Mouse (Mus musculus) midbrain, postnatal 0 days (tissue): Measurements from ENCODE around the gene Pwp2. TPM values are rescaled to one million over a fixed set of nuclear protein-coding genes. Genes with fewer than 3 reads are reported as not detected.

Experiments used
- ATAC-seq: fragments of 200-750 bp; cut with Nextera tagmentation; 2 replicates; pipeline ENCODE4 v1.8.0; 2017; ENCODE audit warnings: moderate number of reproducible peaks, mild to moderate bottlenecking, moderate TSS enrichment, moderate library complexity; ENCODE audit not compliant: low FRiP score
- DNase-seq: peaks from one replicate; pipeline ENCODE4 v3.0.0-alpha.2; 2015; ENCODE audit warnings: low spot score
- H3K27ac ChIP-seq: fragments of 300-500 bp; sonication (generic); 2 replicates; pipeline ENCODE4 v1.5.1; 2014; ENCODE audit warnings: low read depth, mild to moderate bottlenecking, low read length, mixed read lengths
- H3K27me3 ChIP-seq: fragments of 300-500 bp; sonication (generic); 2 replicates; pipeline ENCODE4 v1.6.1; 2014; ENCODE audit warnings: low read length, control low read depth, mixed read lengths; ENCODE audit not compliant: insufficient read depth
- H3K36me3 ChIP-seq: fragments of 300-500 bp; sonication (generic); 2 replicates; pipeline ENCODE4 v1.6.1; 2014; ENCODE audit warnings: low read length, control low read depth, mixed read lengths; ENCODE audit not compliant: insufficient read depth
- H3K4me1 ChIP-seq: fragments of 300-500 bp; sonication (generic); 2 replicates; pipeline ENCODE4 v1.6.1; 2014; ENCODE audit warnings: mild to moderate bottlenecking, control low read depth, antibody characterized with exemption, low read length, mixed read lengths; ENCODE audit not compliant: insufficient read depth
- H3K4me2 ChIP-seq: fragments of 300-500 bp; sonication (generic); 2 replicates; pipeline ENCODE4 v1.6.1; 2014; ENCODE audit warnings: low read depth, mild to moderate bottlenecking, low read length, mixed read lengths; ENCODE audit not compliant: poor library complexity, severe bottlenecking
- H3K4me3 ChIP-seq: fragments of 300-500 bp; sonication (generic); 2 replicates; pipeline ENCODE4 v1.5.1; 2014; ENCODE audit warnings: low read depth, mild to moderate bottlenecking, low read length, moderate library complexity
- H3K9ac ChIP-seq: fragments of 300-500 bp; sonication (generic); replicated peaks from 2 replicates; pipeline ENCODE4 v1.6.1; 2014; ENCODE audit warnings: mild to moderate bottlenecking, low read length, moderate library complexity, mixed read lengths; ENCODE audit not compliant: poor library complexity, severe bottlenecking
- H3K9me3 ChIP-seq: fragments of 300-500 bp; sonication (generic); 2 replicates; pipeline ENCODE4 v1.6.1; 2016; ENCODE audit warnings: low read length, control low read depth
- CTCF ChIP-seq: IDR thresholded peaks from 2 replicates; pipeline ENCODE4 v1.5.1; 2016; ENCODE audit warnings: antibody characterized with exemption, mild to moderate bottlenecking
- WGBS: fragments of 180-500 bp; shearing (Covaris S2); extraction: QIAGEN DNeasy Blood & Tissue Kit; methylation state at CpG from one replicate; pipeline ENCODE4 v1.1.7; 2014; 5-methylcytosine and 5-hydroxymethylcytosine counted together
- polyA plus RNA-seq: library from polyadenylated mRNA; unstranded; fragments of >200 nt; fragmentation: Nextera tagmentation; extraction: Ambion mirVana; gene quantifications from 2 replicates; pipeline ENCODE4 v1.2.1, GENCODE M21; 2015
- total RNA-seq: library from RNA; depleted of rRNA; stranded (reverse); fragments of >200 nt; gene quantifications from 2 replicates; pipeline ENCODE4 v1.2.3, GENCODE M21; 2014

Gene Pwp2
- total and polyA plus RNA-seq, 2 experiments from 2014 or later, result 13.4 to 24.5 TPM

- ATAC-seq, result no peak
- 88% methylated on average over 8 of the region's 8 CpGs for WGBS
- peaks cover 22% of the 10 kb centered on the region for H3K36me3 ChIP-seq
- H3K9ac ChIP-seq, result no peak overlapping the region
- H3K9me3 ChIP-seq, result no peaks in the 10 kb centered on the region
- TF ChIP-seq CTCF, result no peak
- no peak overlapping the region for H3K4me2 ChIP-seq
- H3K4me1 ChIP-seq, result no peaks in the 10 kb centered on the region
- H3K27me3 ChIP-seq, result no peaks in the 10 kb centered on the region
- H3K4me3 ChIP-seq, result no peak overlapping the region
- no peak for DNase-seq
- H3K27ac ChIP-seq, result no peak overlapping the region
Observed at GRCm38 (mm10) chr10:78227875-78228559, 43.1 kb upstream of the Pwp2 start.

- Histone ChIP-seq H3K4me3 (no peak overlapping the region), H3K36me3 (peaks cover 42% of the 10 kb centered on the region)
Observed at GRCm38 (mm10) chr10:78224136-78224535, 39.2 kb upstream of the Pwp2 start.

GRCm38 (mm10) chr10:78222908-78223307, 38.0 kb upstream of the Pwp2 start:
- H3K4me1 ChIP-seq, result no peaks in the 10 kb centered on the region
- no peak for ATAC-seq
- no peak overlapping the region for H3K27ac ChIP-seq
- no peak overlapping the region for H3K4me2 ChIP-seq
- H3K27me3 ChIP-seq, result no peaks in the 10 kb centered on the region
- TF ChIP-seq CTCF, result no peak
- H3K9me3 ChIP-seq, result no peaks in the 10 kb centered on the region
- no peak overlapping the region for H3K9ac ChIP-seq
- peaks cover 41% of the 10 kb centered on the region for H3K36me3 ChIP-seq
- H3K4me3 ChIP-seq, result no peak overlapping the region
- WGBS, result 77% methylated on average over 4 of the region's 4 CpGs
- no peak for DNase-seq

More at GRCm38 (mm10) chr10:78224136-78224535, 39.2 kb upstream of the Pwp2 start:
- H3K9ac ChIP-seq, result no peak overlapping the region
- H3K9me3 ChIP-seq, result no peaks in the 10 kb centered on the region
- ATAC-seq (no peak), DNase-seq (no peak)
- H3K27ac ChIP-seq, result no peak overlapping the region
- no peak overlapping the region for H3K4me2 ChIP-seq
- WGBS, result 93% methylated on average over 6 of the region's 6 CpGs
- TF ChIP-seq CTCF, result no peak
- no peaks in the 10 kb centered on the region for H3K27me3 ChIP-seq
- no peaks in the 10 kb centered on the region for H3K4me1 ChIP-seq

GRCm38 (mm10) chr10:78221315-78221714, 36.4 kb upstream of the Pwp2 start:
- Histone ChIP-seq H3K4me3 (no peak overlapping the region), H3K4me2 (no peak overlapping the region), H3K4me1 (no peaks in the 10 kb centered on the region), H3K27me3 (no peaks in the 10 kb centered on the region), H3K36me3 (peaks cover 53% of the 10 kb centered on the region), H3K9ac (no peak overlapping the region), H3K9me3 (no peaks in the 10 kb centered on the region), H3K27ac (no peak overlapping the region)
- ATAC-seq, result no peak
- DNase-seq, result no peak
- no peak for TF ChIP-seq CTCF
- WGBS, result 91% methylated on average over 7 of the region's 7 CpGs

GRCm38 (mm10) chr10:78219528-78219927, 34.6 kb upstream of the Pwp2 start:
- 97% methylated on average over 1 of the region's 1 CpGs for WGBS
- DNase-seq, result no peak
- Histone ChIP-seq H3K4me1 (no peaks in the 10 kb centered on the region), H3K4me3 (no peak overlapping the region), H3K9ac (no peak overlapping the region), H3K4me2 (no peak overlapping the region), H3K27me3 (no peaks in the 10 kb centered on the region), H3K36me3 (peaks cover 67% of the 10 kb centered on the region), H3K9me3 (no peaks in the 10 kb centered on the region), H3K27ac (no peak overlapping the region)
- ATAC-seq, result no peak
- TF ChIP-seq CTCF, result no peak

GRCm38 (mm10) chr10:78218576-78218975, 33.6 kb upstream of the Pwp2 start:
- H3K4me1 ChIP-seq, result no peaks in the 10 kb centered on the region
- no peak overlapping the region for H3K9ac ChIP-seq
- no peak overlapping the region for H3K27ac ChIP-seq
- no peaks in the 10 kb centered on the region for H3K9me3 ChIP-seq
- no peak for TF ChIP-seq CTCF
- H3K4me2 ChIP-seq, result no peak overlapping the region
- 95% methylated on average over 6 of the region's 6 CpGs for WGBS
- H3K36me3 ChIP-seq, result peaks cover 76% of the 10 kb centered on the region
- no peak for ATAC-seq
- DNase-seq, result no peak
- no peak overlapping the region for H3K4me3 ChIP-seq
- H3K27me3 ChIP-seq, result no peaks in the 10 kb centered on the region
